Mouse (Mus musculus): ENCODE measurements around the gene Loxl4.

The Loxl4 gene

GRCm38 (mm10) chr19:42609716-42610115 lies 2.9 kb downstream of the Loxl4 start:
- DNase-seq (ENCODE audit: low read depth, low spot score): no peak

- DNase-seq (ENCODE audit: low read depth, low spot score): no peak
Observed at GRCm38 (mm10) chr19:42608082-42608481, 4.5 kb downstream of the Loxl4 start.

DNA sequence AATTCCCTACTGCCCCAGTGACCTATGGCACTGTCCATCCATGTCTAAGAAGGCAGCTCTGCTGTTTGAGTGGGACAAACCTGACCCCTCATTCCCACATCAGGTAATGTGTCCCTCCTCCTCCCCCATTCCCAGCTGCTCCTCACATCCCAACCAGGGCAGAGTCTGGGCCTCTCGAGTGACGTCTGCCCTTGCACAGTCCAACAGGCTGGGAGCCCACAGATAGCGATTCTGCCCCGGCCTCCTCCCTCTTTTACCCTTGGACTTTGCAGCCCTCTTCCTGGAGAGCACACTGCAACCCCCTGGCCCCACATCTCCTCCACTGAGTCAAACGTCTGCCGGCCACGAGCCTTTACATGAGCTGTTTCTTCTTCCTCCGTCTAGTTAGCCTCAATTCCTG lies 10.0 kb downstream of the Loxl4 start:
- no peak for DNase-seq (ENCODE audit: low read depth, low spot score)

DNA sequence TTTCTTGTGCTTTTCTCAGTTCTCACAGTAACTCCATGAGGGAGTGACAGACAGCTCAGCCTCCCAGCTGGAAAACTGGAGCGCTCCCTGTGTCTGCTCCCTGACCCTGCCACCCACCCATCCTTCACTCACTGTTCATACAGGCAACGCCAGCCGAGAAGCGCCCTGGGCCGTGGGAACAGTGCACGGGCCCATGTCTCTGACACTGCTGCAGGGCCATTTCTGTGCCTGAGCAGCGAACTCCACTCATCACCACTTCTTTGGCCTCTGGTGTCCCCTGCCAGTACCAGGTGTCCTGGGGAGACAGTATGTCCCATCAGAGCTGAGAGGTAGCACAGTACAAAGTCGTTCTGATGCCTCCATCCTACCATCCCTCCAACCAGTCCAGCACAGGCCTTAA lies 10.6 kb downstream of the Loxl4 start:
- DNase-seq (ENCODE audit: low read depth, low spot score): no peak

GRCm38 (mm10) chr19:42601445-42601844 lies 11.2 kb downstream of the Loxl4 start:
- DNase-seq (ENCODE audit: low read depth, low spot score): no peak

DNA sequence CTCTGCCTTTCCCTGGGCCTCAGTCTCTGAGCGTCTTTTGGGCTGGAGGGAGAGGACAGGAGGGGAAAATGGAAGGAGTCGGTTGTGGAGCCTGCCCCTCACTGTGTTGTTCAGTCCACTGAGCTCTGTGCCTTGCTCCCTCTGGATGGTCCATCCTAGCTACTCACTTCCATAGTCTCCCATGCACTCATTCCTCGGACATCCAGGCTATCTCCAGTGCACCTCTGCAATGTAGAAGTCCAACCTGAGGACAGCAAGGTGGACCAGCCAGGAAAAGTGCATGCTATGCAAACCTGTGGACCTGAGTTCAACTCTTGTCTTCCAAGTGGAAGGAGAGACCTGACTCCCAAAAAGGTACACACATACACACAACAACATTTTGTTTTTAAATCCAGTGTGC lies 12.0 kb downstream of the Loxl4 start:
- DNase-seq (ENCODE audit: low read depth, low spot score): no peak

GRCm38 (mm10) chr19:42599891-42600290 lies 12.7 kb downstream of the Loxl4 start:
- no peak for DNase-seq (ENCODE audit: low read depth, low spot score)

DNA sequence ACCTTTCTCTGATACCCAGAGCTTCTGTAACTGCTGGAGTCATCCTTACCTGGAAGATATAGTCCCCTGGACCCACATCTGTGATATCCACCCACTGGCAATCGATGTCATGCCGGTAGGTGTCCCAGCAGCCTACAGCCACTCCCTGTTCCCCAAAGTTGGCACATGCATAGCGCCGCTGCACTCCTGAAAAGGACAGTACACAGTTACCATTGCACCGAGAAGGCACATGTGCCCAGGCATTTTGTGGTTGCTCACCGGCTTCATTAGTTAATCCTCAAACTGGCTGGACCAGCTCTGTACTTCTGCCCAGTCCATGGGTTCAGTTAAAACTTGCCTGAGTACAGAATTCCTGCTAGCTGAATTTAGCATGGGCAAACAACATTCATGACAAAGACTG lies 14.7 kb downstream of the Loxl4 start:
- no peak for DNase-seq (ENCODE audit: low read depth, low spot score)

DNA sequence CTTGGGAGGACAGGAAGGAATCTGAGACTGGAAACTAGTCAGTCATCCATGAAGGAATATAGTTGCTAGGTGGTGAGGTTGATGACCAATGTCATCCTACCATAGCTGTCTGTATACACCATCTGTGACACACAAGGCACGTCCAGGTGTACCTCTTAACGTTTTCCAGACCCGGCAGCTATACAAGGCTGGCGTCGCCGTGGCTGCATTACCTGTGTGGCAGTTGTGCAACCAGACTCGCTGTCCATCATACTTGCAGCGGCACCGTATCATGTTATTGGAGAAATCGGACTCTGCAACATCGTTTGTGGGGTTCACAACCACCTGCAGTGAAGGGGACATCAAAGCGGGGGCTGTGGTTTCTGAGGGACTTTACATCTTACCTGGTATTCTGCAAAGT lies 15.3 kb downstream of the Loxl4 start:
- DNase-seq (ENCODE audit: low read depth, low spot score): no peak

GRCm38 (mm10) chr19:42595066-42595465 lies 17.5 kb downstream of the Loxl4 start:
- no peak for DNase-seq (ENCODE audit: low read depth, low spot score)

DNA sequence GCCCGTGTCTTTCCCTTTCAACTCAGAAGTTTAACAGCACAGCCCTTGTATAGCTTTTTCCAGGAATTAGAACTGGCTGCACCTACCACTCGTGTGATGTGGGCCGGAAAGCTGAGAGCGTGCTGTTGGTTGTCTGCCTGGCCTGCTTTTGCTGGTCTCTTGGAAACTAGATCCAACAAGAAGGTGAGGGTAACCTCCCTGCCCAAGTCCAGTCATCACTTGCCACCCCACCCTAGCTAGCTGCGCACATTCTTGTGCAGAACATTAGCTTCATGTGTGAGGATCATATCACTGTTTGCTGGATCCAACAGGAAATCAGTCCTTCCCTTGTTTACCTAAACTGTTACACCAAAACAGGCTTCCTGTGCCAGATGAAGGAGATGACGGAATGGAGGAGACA lies 19.2 kb downstream of the Loxl4 start:
- DNase-seq (ENCODE audit: low read depth, low spot score): no peak

GRCm38 (mm10) chr19:42591534-42591933 lies 21.1 kb downstream of the Loxl4 start:
- no peak for DNase-seq (ENCODE audit: low read depth, low spot score)

DNA sequence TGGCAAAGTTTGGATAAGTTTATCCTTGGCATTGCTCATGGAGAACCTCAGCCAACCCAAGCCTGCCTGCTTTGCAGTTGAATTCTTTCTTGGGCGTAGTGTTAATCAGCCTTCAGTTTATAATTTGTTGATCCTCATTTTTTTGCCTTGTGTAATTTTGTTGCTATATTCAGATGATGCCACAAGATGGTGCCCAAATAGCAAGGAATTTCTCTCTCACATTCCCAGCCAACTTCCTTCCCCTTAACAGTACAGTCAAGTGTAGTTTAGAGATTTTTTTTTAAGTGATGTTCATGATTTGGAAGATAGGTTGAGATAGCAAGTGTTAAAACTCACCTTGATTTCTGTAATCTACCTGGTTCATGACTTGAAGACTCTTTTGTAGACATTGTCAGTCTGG lies 23.4 kb downstream of the Loxl4 start:
- peak; percentile 34 for DNase-seq (ENCODE audit: low read depth, low spot score)

GRCm38 (mm10) chr19:42587704-42588103 lies 24.9 kb downstream of the Loxl4 start:
- no peak for DNase-seq (ENCODE audit: low read depth, low spot score)

DNA sequence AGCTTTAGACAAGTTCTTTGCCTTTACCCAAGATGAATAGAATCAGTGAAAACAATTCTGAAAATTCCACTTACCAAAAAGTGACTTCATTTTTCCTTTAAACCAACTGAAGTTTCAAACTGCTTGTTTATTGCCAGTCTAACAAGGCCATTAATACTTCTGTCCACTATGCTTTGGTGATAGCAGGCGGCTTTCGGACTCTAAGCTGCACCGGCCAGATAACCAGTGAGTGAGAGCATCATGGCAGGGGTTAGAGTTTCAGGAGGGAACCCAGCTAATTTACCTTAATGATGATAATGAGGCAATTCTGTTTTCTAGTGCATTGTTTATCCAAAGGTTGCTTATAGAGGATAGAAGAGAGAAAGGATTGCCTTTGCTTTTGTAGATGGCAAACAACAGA lies 28.4 kb downstream of the Loxl4 start:
- DNase-seq (ENCODE audit: low read depth, low spot score): no peak

DNA sequence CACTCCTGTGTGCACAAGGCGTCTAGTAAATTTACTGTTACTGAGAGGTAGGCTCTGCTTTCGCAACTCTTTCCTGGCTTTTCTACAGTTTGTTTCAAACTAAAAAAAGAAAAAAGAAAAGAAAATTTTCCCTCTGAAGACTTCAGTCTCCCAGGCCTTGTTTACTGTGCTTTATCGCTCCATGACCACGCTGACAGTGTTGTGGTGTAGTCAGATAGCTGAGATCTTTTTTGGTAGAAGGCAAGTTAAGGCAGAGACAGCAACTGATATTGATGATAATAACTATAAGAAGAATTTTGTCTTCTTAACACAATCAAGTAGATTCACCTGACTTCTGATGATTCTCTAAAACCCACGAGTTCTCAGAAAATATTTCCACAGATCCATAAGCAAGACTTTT lies 28.9 kb downstream of the Loxl4 start:
- DNase-seq (ENCODE audit: low read depth, low spot score): no peak

- DNase-seq (ENCODE audit: low read depth, low spot score): no peak
Observed at GRCm38 (mm10) chr19:42582811-42583370, 29.7 kb downstream of the Loxl4 start.

- no peak for DNase-seq (ENCODE audit: low read depth, low spot score)
Observed at GRCm38 (mm10) chr19:42580701-42581100, 31.9 kb downstream of the Loxl4 start.

DNA sequence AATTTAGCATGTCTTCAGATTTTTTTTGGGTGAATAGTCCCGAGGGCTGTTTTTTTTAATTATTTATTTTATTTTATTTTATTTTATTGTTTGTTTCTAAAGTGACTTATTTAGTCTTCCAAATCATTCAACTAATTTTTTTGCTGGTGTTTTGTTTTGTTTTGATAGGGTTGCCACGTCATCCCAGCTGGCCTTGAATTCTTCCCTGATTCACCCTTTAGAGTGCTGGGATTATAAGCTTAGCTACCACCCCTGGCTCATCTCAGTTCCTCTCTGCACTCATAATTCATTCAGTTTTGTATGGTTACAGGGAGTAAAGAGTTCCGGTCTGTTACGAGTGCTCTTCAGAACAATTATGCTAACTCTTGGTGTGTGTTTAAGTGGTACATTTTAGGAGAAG lies 34.0 kb downstream of the Loxl4 start:
- DNase-seq (ENCODE audit: low read depth, low spot score): no peak

DNA sequence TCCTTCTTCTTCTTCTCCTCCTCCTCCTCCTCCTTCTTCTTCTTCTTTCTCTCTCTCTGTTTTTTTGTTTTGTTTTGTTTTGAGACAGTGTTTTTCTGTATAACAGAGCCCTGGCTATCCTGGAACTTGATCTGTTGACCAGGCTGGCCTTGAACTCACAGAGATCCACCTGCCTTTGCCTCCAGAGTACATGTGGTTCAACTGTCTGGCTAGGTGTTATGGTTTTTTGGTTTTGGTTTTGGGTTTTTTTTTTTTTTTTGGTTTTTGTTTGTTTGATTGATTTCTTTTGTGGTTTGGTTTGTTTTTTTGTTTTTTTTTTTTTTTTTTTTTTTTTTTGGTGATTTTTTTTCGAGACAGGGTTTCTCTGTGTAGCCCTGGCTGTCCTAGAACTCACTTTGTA lies 35.8 kb downstream of the Loxl4 start:
- no peak for DNase-seq (ENCODE audit: low read depth, low spot score)

- DNase-seq (ENCODE audit: low read depth, low spot score): no peak
Observed at GRCm38 (mm10) chr19:42575317-42575716, 37.3 kb downstream of the Loxl4 start.

DNA sequence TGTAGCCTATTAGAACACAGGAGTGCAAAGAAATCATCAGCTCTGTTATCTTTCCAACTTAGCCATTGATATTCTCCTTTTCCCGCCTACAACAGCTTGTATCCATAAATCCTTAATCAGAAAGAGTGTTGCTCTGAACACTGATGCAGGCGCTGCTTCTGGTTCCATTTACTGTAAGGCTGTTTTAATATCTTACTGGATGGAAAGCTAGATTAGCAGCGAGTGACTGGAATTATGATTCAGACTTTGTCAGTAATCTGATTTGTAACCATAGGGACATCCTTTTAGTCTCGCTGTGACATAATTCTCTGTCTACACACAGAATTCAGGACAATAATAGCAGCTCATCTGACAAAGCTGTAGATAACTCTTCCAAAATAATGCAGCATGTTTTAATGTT lies 41.3 kb downstream of the Loxl4 start:
- DNase-seq (ENCODE audit: low read depth, low spot score): no peak

- DNase-seq (ENCODE audit: low read depth, low spot score): no peak
Observed at GRCm38 (mm10) chr19:42569076-42569475, 43.5 kb downstream of the Loxl4 start.

GRCm38 (mm10) chr19:42567020-42567419 lies 45.6 kb downstream of the Loxl4 start:
- no peak for DNase-seq (ENCODE audit: low read depth, low spot score)
